Mouse (Mus musculus) CH12.LX (cell line): ENCODE measurements around the gene Mical3.

ENCODE experiments used
- CHD2 ChIP-seq: IDR thresholded peaks from 2 replicates; pipeline ENCODE4 v1.6.1; 2011; ENCODE audit warnings: low read length, improper control_type of control experiment
- CTCF ChIP-seq, 2 experiments: IDR thresholded peaks in 1 of 2; conservative IDR thresholded peaks in 1 of 2; 2 replicates each; pipeline ENCODE4 v1.5.1; 2011 to 2012; ENCODE audit warnings: low read depth in 2 of 2, low read length in 2 of 2, improper control_type of control experiment in 1 of 2, inconsistent platforms in 1 of 2, mild to moderate bottlenecking in 1 of 2, moderate library complexity in 1 of 2
- EP300 ChIP-seq: IDR thresholded peaks from 2 replicates; pipeline ENCODE4 v1.6.1; 2011; ENCODE audit warnings: low read length, improper control_type of control experiment
- GABPA ChIP-seq: IDR thresholded peaks from 2 replicates; pipeline ENCODE4 v1.6.1; 2012; ENCODE audit warnings: low read depth, low read length, improper control_type of control experiment, inconsistent platforms; ENCODE audit not compliant: insufficient replicate concordance
- JUND ChIP-seq: conservative IDR thresholded peaks from 2 replicates; pipeline ENCODE4 v1.6.1; 2011; ENCODE audit warnings: low read depth, low read length, improper control_type of control experiment

- no peak for TF ChIP-seq EP300
- peak; percentile 50 to 82 for TF ChIP-seq CTCF (conservative IDR thresholded peaks at IDR 0.05 in 1 of 2, IDR thresholded peaks at IDR 0.05 in 1 of 2; ENCODE audit: low read depth in 2 of 2, low read length in 2 of 2)
- TF ChIP-seq JUND = no peak
- no peak for TF ChIP-seq CHD2
- no peak for TF ChIP-seq GABPA
These were observed 227.3 kb downstream of the Mical3 start for GRCm38 (mm10) chr6:120903450-120903912.
